Mouse (Mus musculus): Measurements from ENCODE around the gene Olfr1025-ps1.

Olfr1025-ps1 gene

DNA sequence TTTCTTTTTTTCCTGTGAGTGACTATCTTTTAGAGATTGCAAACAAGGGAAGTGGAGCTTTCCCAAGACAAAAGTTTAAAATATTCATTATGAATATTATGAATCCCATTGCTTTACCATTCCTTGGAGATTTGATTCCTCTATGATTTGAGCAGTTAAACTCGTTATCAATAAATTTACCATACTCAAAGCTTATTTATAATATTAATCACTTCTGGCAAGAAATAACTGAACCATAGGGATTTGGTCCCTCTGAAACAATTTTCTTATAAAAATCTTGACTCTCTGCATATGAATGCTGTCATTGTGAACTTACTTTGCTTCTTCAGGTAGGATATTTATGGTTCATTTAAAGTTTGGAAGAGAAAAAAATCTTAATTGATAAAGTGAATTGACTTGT lies at the start of gene Olfr1025-ps1:
Olfr1025-ps1 (plus strand) TSS at position 301 of the 400 bp plus-strand sequence.
- DNase-seq (ENCODE audit: low spot score): no peak

DNA sequence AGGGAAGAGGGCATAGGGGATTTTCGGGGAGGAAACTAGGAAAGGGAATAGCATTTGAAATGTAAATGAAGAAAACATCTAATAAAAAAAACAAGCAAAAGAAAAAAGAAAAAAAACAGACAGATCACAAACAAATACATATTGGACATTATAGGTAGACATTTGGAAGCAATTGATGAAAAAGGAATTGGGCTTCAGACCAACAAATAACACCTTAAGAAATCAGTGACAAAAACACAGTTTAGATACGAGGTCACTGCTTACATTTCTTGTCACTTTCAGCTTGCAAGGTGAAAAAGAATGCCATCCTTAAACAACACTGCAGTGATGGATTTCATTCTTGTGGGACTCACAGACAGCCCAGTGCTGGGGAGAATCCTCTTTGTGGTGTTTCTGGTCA lies 46.7 kb upstream of the Olfr1025-ps1 start, which contains the start of gene Olfr1022:
Olfr1022 (plus strand) TSS at position 301 of the 400 bp plus-strand sequence.
- no peak for DNase-seq (ENCODE audit: low spot score)

DNA sequence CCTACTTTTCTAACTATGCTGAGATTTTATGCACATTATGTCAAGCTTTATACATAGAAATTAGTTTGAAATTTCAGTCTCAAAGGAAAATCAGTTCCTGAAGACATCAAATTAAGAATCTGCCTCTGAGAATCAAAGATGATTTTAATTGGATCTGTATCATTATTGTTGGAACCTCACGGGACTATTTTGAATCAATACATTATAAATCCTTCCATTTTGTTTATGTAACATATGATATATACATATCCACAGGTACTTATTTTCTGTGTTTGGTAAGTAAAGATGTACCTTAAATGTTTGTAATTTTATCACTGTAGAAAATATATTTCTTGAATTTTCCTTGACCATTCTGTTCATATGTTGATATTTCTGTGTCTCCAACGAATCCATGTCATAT lies 29.7 kb upstream of the Olfr1025-ps1 start, which contains the start of gene Olfr1023:
Olfr1023 (plus strand) TSS at position 301 of the 400 bp plus-strand sequence.
- DNase-seq (ENCODE audit: low spot score): no peak

DNA sequence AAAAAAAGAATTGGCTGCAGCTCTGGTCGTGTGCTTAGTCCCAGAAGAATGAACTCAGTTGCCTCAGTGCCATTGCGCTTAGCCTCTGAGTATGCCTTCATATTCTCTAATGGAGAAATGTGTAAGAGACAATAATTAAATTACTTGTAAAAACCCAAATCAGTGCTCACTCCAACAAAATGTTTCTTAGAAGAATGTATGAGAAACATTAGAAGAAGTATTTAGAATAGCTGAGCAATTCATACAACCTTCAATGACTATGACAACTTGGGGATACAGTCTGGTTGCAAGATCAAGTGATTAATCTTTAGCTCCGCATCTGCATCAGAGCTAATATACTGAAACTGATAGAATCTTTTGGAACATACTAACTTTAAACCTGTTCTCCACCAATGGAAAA lies 10.0 kb upstream of the Olfr1025-ps1 start, which contains the start of gene Olfr1024:
Olfr1024 (minus strand) TSS at position 101 of the 400 bp plus-strand sequence.
- DNase-seq (ENCODE audit: low spot score): no peak

DNA sequence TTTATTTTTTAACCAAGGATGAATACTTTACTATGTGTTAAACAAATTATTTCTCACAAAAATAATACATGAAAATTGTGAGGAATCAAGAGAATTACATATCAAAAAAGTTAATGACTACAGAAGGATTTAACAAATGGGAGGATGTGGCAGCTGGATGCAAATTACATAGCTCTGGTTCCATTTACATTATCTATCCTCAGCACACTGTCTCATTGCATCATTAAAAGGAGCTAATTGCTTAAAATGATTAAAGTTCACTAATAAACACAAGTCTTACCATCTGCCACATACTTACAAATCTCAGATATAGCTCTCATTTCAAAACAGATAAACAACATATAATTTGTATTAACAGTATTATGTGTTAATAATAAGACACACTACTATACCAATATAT lies 1.8 kb upstream of the Olfr1025-ps1 start:
- DNase-seq (ENCODE audit: low spot score): no peak

DNA sequence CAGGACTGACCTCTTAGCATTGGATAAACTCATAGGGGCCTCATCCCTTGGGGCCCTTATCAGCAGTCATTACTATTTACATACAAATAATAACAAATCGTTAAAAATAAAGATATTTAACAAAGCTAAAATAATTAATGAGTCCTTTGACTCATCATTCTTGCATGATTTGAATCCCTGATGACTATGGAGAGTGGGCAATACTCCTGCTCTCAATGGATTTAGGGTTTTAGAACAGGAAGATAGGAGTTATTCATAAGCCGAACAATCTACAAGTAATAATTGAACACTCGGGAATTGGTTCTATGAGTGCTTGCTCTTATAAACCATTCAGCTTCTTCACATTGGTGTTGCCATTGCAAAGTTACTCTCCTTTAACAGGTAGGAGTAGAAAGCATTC lies 6.3 kb downstream of the Olfr1025-ps1 start, which contains the start of gene Olfr1026:
Olfr1026 (plus strand) TSS at position 301 of the 400 bp plus-strand sequence.
- DNase-seq (ENCODE audit: low spot score): no peak

DNA sequence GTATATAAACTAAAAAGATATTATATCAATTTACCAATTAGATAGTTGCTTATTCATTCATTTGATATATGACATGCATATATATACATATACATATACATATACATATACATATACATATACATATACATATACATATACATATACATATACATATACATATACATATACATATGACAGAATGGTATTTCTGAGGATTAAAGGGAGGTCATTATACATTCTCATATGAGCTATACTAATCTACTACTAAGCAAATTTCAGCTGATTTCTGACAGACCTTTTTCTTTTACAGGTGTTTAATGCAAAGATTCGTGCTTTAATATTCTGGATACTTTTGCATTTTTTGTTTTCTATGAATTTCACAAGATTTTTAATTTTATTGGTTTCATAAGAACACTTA lies 35.1 kb downstream of the Olfr1025-ps1 start, which contains the start of gene Olfr1028:
Olfr1028 (plus strand) TSS at position 301 of the 400 bp plus-strand sequence.
- no peak for DNase-seq (ENCODE audit: low spot score)
